Mouse (Mus musculus): ENCODE measurements at regions not wholly inside any gene's neighbourhood (a gene's known extent, or its start where the extent isn't known, plus 50 kb on each side); places are given as distances from the start of the nearest gene placed in this dataset.
"Not testable (repeated sequence)": the region's sequence is repeated elsewhere in the genome, so short reads cannot be mapped to it uniquely, and the experiment has no call there.

DNA sequence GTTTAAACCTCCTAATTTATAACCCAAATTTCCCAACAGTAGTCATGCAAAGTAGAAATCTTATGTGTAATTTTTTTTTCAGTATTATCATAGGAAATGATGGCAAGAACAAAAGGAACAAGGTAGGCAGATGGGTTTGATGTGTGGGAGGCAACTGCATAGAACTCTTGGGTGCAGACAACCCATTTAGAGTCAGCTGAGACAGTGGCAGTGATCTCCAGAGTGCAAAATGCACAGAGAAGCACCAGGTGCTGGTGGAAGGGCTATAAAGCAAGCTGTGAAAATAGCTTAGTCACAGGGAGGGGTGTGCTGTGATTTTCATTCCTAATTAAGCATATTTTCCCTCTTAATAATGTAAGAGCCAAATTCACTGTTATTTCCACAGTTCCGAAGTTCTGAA is 130.5 kb downstream of the Car2 start:
- DNase-seq (ENCODE audit: low spot score) = no peak

DNA sequence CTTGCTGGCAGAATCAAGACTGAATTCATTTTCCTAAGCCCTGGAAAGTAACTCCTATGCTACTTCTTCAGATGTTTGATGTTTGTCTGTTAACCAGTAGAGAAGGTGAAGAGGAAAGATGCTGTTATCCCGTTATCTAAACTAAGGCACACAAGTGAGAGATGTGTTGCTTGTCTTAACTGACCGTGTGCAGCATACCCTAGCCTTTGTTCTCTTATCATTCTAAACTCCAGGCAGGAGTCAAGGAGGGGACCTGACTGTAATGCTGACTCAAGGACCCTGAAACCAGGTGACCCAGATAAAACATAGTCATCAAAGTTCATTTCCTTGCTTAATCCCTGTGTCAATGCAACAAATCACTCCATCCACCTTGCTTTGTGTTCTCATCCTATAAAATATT is 136.7 kb downstream of the Car2 start:
- DNase-seq (ENCODE audit: low spot score) = no peak

DNA sequence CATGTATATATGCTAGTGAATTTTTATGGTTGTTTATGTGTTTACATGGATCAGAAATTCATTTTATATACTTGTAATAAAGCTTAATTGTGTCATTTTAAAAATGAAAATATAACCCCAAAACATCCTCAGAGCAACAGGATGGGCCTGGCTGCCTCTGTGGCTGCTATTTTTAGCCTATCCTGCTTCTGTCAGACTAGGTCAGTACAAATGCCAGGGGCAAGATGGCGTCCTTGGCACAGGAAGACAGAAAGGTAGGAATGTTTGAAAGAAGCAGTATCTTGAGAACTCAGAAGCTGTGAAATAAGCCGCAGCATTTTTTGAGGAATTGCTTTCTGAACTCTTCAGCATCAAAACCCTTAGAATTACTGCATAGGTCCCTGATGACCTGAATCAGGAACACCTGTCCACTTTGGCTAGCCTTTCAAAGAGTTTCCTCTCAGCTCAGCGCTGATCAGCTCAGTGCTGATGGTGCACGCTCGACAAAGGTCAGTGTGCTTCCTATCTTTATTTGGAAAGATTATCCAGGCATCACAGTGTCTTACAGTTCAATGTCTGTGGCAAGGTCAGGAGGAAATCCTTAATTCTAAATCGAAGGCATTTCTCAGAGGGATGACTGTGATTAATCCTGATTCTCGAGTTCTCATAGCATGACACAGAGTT is 154.9 kb downstream of the Car2 start:
- no peak for DNase-seq (ENCODE audit: low spot score)

DNA sequence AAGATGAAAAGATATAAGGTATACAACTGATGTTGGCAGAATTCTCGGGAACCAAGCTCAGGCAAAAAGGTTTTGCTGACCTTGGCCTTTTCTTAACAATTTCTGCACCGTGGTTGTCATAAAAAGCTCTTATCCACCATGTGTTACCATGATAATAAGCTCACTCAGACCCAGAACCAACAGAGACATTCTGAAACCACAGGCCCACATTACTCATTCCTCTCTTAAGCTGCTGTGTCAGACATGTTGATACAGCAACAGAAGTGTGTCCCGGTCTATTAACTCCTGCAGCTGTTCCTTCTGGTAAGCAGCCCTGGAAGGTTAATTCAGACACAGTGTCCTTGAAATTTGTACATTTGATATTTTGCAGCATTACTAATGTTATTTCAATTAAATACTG is 167.9 kb downstream of the Car2 start:
- no peak for DNase-seq (ENCODE audit: low spot score)

DNA sequence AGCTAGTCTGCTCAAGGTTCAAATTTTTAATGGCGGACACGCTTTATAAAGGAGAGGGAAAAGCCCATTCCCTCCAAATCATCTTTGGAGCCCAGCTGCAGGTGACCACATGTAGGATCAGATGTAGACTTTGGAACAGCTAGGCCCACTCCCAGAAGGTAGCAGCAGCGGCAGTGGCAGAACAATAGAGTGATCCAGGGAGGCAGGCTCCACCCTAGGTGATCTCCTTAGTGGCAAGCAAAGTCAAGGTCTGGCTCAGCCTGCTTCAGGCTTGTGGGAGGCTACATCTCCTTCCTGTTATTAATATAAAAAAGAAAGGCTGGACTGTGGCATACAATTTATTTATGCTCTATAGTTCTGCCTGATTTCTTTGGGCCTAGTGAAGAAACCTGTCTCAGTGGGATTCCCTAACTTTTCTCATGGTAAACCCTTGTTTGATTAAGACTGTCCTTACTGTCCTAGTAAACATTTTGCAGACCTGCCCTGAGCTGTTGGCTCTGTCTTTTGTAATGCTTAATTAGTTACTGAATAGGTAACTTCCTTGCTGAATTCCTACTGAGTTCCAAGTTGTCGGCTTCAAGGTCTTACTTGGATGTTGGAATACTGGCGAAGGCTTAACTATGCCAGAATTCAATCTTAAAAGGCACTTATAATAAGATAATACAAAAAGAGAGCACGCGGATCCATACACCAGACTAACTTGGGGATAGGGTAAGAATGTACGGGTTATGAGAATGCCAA is 169.6 kb downstream of the Car2 start:
- DNase-seq (ENCODE audit: low spot score) = not testable (repeated sequence)

DNA sequence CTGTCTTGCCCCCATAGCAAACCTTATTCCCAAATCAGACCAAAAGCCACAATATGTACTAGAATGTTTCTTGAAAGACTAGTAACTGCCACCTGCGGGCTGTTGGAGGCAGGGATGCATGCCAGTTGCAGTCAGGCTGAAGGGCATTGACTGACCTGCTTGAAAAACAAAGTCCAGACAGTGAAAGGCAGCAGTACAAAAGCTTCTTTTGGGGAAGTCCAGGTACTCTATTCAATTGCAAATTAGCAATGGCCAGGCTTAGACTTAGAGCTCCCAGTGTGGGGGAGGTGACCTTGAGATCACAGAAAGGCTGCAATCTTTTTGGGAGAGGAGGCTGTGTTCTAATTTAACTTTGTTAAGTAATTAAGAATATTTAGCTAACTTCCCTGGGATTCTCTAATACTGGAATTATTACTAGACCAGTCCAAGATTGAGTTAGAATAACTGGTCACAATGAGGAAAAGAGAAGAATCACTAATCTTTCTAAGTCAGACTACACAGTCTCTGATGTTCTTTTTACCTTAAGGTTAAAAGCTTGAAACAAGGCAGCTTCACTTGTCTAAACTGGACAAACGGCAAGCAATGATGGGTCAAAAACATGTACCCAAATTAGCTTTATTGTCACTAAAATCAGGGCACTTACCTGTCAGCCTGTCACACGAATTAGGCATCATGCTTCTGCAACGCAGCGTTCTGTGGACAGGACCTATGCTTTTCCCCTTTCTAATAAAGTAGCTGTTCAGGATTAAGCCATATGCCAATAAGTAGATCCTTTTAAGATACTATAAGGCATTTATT is 170.9 kb downstream of the Car2 start:
- DNase-seq (ENCODE audit: low spot score) = not testable (repeated sequence)

DNA sequence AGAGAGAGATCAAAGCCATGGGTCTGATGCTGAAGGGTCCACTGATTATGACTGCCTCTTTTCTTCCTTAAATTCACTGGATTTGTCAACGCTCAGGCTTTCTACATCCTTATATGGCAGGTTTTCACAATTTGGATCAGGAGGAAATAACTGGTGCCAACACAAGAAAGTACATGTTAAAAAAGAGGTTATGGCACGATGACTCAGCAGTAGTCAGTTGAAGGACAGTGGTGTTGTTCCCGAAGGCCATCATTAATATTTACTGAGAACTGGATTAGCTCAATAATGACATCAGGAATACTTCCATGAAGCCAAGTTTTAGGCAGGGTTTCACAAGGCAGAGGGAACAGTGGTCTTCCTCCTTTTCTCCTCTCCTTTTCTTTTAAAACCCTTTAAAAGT is 179.6 kb downstream of the Car2 start:
- DNase-seq (ENCODE audit: low spot score) = no peak

DNA sequence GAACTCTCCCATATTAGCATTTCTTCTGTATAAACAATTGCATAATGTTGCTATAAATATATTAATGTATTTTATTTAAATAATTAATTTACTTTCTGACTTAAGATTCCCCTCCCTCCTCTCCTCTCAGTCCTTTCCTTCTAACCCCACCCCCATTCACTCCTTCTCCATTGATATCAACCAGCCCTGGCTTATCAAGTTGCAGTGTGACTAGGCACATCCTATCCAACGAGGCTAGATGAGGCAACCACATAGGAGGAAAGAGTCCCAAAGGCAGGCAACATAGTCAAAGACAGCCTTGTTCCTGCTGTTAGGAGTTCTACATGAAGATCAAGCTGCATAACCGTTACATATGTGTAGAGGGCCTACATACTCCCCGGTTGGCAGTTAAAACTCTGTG is 182.2 kb downstream of the Car2 start:
- no peak for DNase-seq (ENCODE audit: low spot score)

DNA sequence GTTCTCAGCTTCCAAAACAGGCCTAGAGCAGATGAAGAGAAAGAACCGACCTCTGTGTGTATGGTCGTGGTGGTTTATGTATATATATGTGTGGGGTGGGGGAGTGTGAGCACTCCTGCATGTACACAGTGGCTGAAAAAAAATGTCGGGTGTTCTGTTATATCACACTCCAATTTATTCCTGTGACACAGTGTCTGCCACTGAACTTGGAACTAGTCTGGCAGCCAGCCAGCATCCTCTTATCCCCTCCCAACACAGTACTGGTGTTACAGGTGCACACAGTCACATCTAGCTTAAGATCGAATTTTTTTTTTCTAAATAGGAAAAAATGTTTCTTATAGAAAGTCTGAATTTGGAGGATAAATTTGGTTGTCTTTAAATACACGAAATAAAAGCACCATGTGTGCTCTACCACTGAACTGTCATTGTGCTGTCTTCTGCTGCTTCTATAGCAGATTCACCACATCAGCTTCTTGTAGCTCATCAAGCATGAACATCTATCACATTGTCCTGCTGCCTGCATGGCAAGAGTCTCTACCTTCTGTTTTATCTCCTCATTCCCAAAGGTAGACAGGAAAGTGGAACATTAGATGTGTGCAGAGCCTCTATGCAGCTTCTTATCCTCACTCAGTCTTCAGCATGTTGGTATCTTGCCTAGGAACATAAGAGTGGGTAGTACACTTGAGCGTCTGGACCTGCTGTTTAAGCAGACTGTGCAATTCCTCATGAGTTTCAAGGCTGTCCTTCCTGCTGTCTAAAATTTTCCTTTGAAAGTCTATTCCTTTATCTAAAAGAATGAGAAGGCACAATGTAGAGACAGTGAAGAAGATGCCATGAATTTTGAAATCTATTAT is 185.2 kb downstream of the Car2 start:
- no peak for DNase-seq (ENCODE audit: low spot score)

DNA sequence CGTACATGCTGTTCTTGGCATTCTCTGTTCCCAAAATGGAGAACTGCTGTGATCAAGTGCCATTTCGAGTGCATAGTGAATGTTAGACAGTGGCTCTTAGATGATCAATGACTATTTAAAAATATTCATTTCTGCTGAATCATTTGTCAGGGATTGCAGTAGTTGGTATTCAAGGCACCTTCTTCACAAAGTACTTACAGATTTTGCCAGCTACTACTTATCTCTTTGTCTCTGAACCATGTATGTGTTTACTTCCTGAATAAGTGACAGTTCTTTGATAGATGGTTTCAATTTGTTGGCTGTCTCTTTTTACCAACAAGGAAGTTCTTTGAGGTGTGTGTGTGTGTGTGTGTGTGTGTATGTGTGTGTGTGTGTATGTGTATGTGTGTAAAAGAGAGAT is 187.3 kb downstream of the Car2 start:
- DNase-seq (ENCODE audit: low spot score) = no peak

DNA sequence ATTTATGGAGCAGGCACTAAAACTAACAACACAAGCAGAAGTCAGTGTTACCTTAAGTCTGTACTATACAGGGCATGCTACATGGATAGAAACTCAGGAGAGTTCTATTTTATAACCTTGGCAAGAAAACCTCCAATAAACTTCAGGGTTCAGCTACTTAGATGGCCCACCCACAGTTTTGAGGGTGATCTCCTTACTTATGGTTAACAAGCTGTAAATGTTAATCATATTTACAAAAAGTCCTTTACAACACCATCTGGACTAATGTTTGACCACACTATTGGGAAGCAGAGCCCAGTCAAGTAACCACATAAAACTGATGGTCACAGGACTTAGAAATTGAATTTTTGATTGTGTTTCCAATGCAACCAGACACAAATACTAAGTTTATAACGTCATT is 187.8 kb downstream of the Car2 start:
- no peak for DNase-seq (ENCODE audit: low spot score)

DNA sequence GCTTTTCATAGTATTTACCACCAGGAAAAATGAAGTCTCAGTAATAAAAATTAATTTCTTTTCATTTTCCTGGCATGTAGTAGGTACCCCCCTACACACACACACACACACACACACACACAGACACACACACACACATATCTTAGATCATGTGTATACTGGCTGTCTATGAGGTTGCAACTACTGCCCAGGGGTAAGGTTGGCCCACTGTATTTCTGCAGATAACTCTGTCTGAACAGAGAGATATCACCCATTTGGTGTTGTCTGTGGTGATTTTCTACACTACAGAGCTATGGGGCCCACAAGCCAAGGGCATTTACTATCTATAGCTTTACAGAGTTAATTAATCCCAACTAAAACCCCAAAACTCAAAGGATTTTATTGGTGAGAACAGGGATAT is 188.9 kb downstream of the Car2 start:
- no peak for DNase-seq (ENCODE audit: low spot score)

DNA sequence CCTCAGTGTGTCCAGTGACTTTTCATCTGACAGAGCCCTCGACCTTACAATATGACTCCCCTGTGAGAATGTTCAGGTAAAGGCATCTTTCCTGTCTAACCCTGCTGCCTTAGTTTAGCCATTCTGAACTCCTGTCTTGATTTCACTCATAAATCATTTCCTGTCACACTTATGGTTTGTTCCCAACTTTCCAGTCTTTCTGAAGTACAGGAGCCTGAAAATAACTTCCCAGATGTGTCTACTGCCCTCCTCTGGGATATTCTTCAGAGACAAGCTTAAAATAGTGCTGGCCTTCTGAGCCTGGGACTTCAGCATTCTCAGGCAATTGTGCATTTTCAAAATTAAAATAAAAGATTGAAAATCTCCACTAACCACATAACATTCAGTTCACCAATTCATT is 204.1 kb downstream of the Car2 start:
- DNase-seq (ENCODE audit: low spot score) = no peak

DNA sequence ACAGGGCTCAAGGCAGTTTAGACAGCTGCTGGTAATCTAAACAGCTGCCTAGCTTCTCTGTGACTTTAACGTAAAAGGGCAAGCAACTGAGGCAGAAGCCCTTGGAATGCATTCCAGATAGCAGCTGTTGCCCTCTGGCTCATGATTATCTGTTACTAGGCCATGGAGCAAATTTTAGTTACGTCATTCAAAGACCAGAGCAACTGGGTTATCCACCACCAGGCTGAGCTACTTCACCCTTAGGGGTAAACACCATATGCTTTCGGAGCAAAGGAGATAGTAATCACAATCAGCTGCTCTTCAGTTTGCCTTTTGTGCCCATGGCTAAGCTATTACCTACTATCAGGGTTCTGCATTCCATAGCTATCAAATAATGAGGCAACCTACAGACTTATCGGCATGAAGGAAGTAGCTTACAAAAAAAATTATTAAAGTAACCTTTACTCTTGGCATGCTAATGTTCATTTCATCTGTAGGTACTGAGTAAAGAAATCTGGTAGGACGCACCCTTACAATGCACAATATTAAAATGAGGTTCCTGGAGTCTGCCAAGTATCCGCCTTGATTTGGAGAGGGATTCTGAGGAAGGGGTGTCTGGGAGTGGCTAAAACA is 212.2 kb downstream of the Car2 start:
- DNase-seq (ENCODE audit: low spot score) = no peak

DNA sequence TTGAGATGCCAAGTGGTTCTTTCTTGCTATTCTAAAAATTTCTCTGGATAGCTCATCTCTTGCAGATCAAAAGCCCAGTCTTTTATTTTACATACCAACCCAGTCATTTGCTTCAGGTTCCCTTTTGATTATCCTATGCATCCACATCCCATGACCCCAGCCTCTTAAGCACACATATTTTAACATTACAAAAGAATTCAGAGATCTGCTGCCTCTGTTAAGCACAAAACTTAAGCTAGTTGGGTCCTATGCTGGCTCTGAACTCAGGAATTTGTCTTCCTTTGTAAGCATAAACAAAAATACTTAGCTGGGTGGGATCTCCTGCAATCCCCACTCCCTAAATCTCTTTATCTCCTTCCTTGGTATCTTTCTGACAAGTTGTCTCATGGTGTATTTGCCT is 212.9 kb downstream of the Car2 start:
- no peak for DNase-seq (ENCODE audit: low spot score)

DNA sequence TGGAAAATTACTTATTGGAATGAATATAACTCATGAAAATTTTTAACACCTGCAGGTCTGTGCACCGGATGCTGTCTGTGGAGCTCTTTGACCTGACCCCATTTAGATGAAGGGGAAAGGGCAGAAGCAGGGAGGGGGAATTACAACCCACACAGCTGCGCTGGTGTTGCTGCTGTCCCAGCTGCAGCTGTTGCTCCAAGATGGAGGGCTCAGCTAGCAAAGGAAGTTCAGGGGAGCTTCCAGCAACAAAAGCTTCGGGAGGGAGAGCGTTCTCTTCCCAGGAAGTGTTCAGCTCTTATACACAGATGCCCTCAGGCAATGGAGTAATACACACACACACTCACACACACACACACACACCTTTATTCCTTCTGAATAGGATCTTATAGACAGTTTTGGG is 219.6 kb downstream of the Car2 start:
- no peak for DNase-seq (ENCODE audit: low spot score)

DNA sequence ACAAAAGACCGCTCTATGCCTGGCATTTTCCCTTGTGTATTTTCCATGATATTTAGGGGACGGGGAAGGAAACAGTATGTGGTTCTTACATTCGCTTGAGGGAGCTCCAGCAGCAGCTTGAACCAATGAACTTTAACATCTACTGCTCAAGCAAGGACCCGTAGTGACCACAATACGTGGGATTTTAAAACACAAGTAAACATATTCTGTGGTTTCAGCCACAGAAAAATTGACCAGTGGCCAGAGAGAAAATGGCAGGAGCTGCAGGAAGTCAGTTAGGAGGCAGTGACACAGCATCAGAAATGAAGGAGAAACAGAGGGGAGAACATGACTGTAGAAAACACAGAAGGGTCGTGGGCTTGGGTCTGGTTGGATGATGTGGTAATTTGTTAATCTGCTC is 220.2 kb downstream of the Car2 start:
- DNase-seq (ENCODE audit: low spot score) = no peak

DNA sequence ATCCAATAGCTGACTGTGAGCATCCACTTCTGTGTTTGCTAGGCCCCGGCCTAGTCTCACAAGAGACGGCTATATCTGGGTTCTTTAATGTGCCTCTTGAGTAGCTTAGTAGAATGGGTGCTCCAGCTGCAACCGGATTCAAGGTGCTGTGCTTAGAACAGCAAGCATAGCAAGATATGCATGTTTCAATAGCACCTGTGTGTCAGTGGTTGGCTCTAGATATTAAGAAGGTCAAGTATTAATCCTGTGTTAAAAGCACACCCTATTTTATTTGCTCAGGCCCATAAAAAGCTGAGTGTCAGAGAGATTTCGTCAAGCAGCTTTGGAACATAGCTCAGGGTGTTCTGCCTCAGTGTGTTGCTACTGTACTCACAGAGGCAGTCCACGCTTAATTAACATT is 221.2 kb downstream of the Car2 start:
- DNase-seq (ENCODE audit: low spot score) = no peak

DNA sequence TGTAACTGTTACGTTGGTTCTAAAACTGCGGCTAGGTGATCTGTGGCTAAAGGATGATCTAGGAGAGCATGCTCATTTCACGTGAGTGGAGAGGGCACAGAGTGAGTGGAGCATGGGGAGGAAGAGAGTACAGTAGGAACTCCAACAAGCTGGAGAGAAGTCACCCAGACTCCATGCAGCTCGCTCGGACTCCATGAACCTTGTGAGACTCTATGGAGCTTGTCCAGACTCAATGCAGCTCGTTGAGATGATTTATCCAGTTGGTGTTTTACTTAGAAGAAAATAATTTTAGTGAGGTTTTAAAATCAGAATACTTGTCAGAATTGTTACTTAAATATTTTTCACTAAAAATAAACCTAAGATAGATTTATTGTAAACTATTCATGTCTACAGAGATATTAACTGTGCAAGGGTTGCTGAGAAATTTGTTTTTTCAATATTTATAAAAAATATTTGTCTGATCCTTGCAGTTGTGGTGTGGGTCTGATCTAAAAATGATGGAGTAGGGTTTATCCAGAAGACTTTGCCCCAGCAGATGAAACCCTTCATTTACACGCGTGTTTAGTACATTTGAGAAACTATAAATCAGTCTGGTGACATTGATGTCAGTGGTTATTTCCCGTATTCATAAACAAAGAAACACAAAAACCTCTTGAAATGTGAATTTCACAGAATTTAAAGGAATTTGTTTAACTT is 222.3 kb downstream of the Car2 start:
- no peak for DNase-seq (ENCODE audit: low spot score)

DNA sequence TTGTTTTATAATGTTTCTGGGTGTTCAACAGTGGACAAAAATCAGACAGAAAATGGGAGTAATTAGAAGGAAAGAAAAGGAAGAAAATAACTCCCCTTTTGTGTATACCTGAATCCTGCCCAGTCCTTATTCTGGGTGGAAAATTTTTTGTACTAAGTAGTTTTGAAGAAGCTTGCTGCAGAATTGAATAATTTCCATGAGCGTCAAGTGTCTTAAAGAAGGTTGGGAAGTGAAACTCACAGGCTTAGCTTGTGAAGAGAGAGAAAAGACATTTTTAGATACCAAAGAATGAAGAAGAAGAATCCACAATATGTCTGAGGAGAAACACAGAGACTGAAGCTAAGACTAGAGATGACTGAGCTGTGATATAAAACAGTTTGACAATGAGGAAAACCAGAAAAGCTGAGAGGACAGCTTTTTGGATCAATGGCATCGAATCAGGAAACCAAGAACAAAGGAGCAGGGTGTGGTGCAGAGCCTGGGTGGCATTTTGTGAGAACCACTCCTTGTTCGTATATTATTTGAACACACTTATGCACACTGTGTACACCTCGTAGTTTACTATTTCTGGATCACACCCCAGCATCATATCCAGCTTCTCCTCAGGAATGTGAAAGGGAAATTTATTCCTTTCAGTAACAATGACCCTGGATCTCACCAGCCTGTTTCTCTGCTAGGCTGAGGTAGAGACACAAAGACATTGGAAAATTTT is 221.9 kb downstream of the Gm9733 start:
- no peak for DNase-seq (ENCODE audit: low spot score)

All from spleen, adult 12 weeks (tissue).